Mouse (Mus musculus): ENCODE measurements around the gene Ice2.

- no peak for TF ChIP-seq CTCF (IDR thresholded peaks at IDR 0.05; ENCODE audit: control insufficient read depth, insufficient read depth, insufficient replicate concordance, low read depth, low read length)
- TF ChIP-seq POLR2A (IDR thresholded peaks at IDR 0.05; ENCODE audit: control insufficient read depth, low read depth, low read length), result no peak
These were observed 61.3 kb downstream of the Ice2 start for GRCm38 (mm10) chr9:69458982-69459381.
